Mouse (Mus musculus) left cerebral cortex, postnatal 36 days (tissue): ENCODE data around the gene Noc3l. TPM values are rescaled to one million over a fixed set of nuclear protein-coding genes. Genes with fewer than 3 reads are reported as not detected.

Experiments used
- DNase-seq, 2 experiments: peaks; one replicate each; pipeline ENCODE4 v3.0.0; 2021 to 2022; ENCODE audit warnings: low spot score in 2 of 2, mixed read lengths in 1 of 2
- intact Hi-C: fragments of 180-260 bp; cut with DNase I; formaldehyde crosslinking; loops from one replicate; pipeline ENCODE4 v1.15.1; 2025
- total RNA-seq, 2 experiments: library from RNA; stranded (reverse); gene quantifications; 2 replicates each; pipeline ENCODE4 v1.2.3; 2021

The Noc3l gene
- total RNA-seq, 2 experiments from 2014 or later = 11.9 to 14.0 TPM

- intact Hi-C loops = no loop called here
- DNase-seq = no peak
Observed at GRCm38 (mm10) chr19:38766306-38766705, 52.7 kb downstream of the Noc3l start.

DNA sequence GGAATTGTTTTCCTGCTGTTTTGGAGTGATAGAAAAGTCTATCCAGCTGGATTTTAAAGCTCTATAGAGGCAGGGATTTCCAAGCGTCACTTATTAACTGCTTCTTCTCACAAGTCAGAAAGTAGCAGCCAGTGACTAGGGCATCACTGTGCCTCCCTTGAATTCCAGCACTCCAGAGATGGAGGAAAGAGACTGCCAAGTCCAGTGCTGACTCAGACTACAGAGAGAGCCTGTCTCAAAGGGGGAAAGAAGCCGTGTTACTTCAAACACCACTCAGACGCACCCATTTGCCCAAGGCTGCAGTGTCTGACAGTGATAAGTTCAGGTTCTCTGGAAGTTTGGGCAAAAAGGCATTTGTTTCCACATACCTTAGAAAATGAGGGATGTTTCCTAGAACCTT, 58.6 kb downstream of the Noc3l start:
- intact Hi-C loops = no loop called here
- DNase-seq = no peak

DNA sequence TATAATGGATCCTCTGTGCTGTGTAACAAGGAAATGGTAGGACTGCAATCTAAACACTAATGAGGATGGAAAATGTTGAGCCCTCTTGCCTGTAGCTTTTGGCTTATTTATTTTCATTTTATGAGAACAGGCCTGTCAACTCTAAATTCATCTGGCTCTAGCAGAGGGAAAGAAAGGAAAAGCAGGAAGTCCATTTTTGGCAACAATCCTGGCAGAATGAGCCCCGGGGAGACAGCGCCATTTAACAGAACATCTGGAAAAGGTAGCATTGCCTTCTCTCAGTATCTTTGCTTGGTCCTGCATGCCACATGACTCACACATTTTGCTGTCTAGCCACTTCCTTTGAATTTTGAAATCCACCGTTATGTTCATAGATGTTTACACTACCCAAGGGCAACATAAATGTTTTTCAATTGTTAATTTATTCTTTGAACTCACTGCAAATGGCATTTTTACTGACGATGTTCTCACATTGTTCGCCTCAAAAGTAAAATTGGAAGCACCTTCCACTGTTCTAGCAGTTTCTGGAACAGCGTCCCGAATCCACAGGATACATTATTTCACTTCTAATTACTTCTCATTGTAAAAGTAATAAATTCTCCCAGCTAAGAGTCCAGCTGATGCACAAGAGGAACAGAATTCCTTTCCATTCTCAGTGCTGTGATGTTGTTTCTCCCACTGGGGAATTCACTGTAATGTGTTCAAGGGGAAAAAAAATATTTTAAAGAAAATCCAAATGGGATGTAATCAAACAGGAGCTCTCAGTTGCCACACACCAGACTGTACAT, 60.2 kb downstream of the Noc3l start:
- intact Hi-C loops = no loop called here
- DNase-seq = no peak

GRCm38 (mm10) chr19:38758056-38758455, 61.0 kb downstream of the Noc3l start:
- no peak for DNase-seq
- intact Hi-C loops = no loop called here

GRCm38 (mm10) chr19:38757161-38757560, 61.9 kb downstream of the Noc3l start:
- intact Hi-C loops = no loop called here

GRCm38 (mm10) chr19:38750192-38750591, 68.8 kb downstream of the Noc3l start:
- no peak for DNase-seq
- intact Hi-C loops = no loop called here

More at GRCm38 (mm10) chr19:38757161-38757560, 61.9 kb downstream of the Noc3l start:
- no peak for DNase-seq

GRCm38 (mm10) chr19:38746492-38747014, 72.5 kb downstream of the Noc3l start:
- intact Hi-C loops = no loop called here
- no peak for DNase-seq

GRCm38 (mm10) chr19:38745810-38746491, 73.1 kb downstream of the Noc3l start:
- no peak for DNase-seq
- intact Hi-C loops = no loop called here

DNA sequence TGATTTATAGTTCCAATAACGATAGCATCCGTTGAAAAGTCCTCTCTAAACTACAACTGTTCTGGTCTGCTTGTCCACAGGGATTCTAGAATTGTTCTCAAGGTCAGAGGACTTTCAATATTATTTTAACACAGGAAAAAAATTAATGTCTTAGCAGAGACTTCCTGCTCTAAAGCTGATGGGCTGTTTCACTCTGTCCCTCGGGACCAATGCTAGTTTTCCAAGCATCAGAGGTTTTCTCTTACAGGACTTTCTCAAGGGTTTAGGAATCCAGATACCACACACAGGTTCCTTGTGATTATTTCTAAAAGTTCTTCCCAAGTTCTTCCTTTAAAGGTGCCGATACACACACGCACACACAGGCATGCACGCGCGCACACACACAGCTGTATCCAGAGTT, 74.5 kb downstream of the Noc3l start:
- intact Hi-C loops = no loop called here
- no peak for DNase-seq

Other genes starting within 250 kb of the Noc3l start
- 10 to 100 TPM; 11.7 to 13.0 TPM for gene Tbc1d12, start 17.3 kb upstream of the Noc3l start, total RNA-seq
- 1 to 10 TPM; 2.1 to 7.1 TPM for gene Hells, start 111.7 kb upstream of the Noc3l start, total RNA-seq
- under 1 TPM in 1 of 2 experiments, not detected in 1; 0.32 TPM for gene Cyp2c55, start 187.8 kb upstream of the Noc3l start, total RNA-seq
- gene Cyp2c65, start 241.8 kb upstream of the Noc3l start, total RNA-seq = not detected